Mouse (Mus musculus) lung, postnatal 0 days (tissue): ENCODE measurements around the gene Slf2. TPM values are rescaled to one million over a fixed set of nuclear protein-coding genes. Genes with fewer than 3 reads are reported as not detected.
A peak's percentile ranks its signal among the peaks of the same experiment; 100 is the strongest.

Experiments used
- ATAC-seq: fragments of 200-750 bp; cut with Nextera tagmentation; 2 replicates; pipeline ENCODE4 v1.8.0; 2017; ENCODE audit warnings: moderate library complexity
- DNase-seq: peaks from one replicate; pipeline ENCODE4 v3.0.0-alpha.2; 2016; ENCODE audit warnings: low spot score
- H3K27ac ChIP-seq: fragments of 300-500 bp; sonication (generic); 2 replicates; pipeline ENCODE4 v1.5.1; 2014; ENCODE audit warnings: antibody characterized with exemption, mild to moderate bottlenecking, low read length, mixed read lengths
- H3K27me3 ChIP-seq: fragments of 300-500 bp; sonication (generic); replicated peaks from 2 replicates; pipeline ENCODE4 v1.6.1; 2014; ENCODE audit warnings: low read length, mixed read lengths; ENCODE audit not compliant: insufficient read depth
- H3K36me3 ChIP-seq: fragments of 300-500 bp; sonication (generic); 2 replicates; pipeline ENCODE4 v1.6.1; 2014; ENCODE audit warnings: low read length, mixed read lengths; ENCODE audit not compliant: insufficient read depth
- H3K4me1 ChIP-seq: fragments of 300-500 bp; sonication (generic); 2 replicates; pipeline ENCODE4 v1.6.1; 2014; ENCODE audit warnings: antibody characterized with exemption, low read depth, low read length, mixed read lengths; ENCODE audit not compliant: insufficient read depth
- H3K4me2 ChIP-seq: fragments of 300-500 bp; sonication (generic); replicated peaks from 2 replicates; pipeline ENCODE4 v1.6.1; 2014; ENCODE audit warnings: low read depth, mild to moderate bottlenecking, low read length, moderate library complexity, mixed read lengths
- H3K4me3 ChIP-seq: fragments of 300-500 bp; sonication (generic); 2 replicates; pipeline ENCODE4 v1.5.1; 2014; ENCODE audit warnings: low read depth, low read length
- H3K9ac ChIP-seq: fragments of 300-500 bp; sonication (generic); replicated peaks from 2 replicates; pipeline ENCODE4 v1.6.1; 2014; ENCODE audit warnings: low read depth, mild to moderate bottlenecking
- H3K9me3 ChIP-seq: fragments of 300-500 bp; sonication (generic); 2 replicates; pipeline ENCODE4 v1.6.1; 2016; ENCODE audit warnings: low read length, mixed read lengths
- CTCF ChIP-seq: IDR thresholded peaks from 2 replicates; pipeline ENCODE4 v1.5.1; 2016; ENCODE audit warnings: antibody characterized with exemption, mild to moderate bottlenecking
- EP300 ChIP-seq: IDR thresholded peaks from 2 replicates; pipeline ENCODE4 v1.6.1; 2016; ENCODE audit warnings: antibody characterized with exemption, mild to moderate bottlenecking, control low read depth
- WGBS: fragments of 180-500 bp; shearing (Covaris S2); extraction: QIAGEN DNeasy Blood & Tissue Kit; methylation state at CpG from one replicate; pipeline ENCODE4 v1.1.7; 2014; 5-methylcytosine and 5-hydroxymethylcytosine counted together
- polyA plus RNA-seq: library from polyadenylated mRNA; unstranded; fragments of >200 nt; fragmentation: Nextera tagmentation; extraction: Ambion mirVana; gene quantifications from 2 replicates; pipeline ENCODE4 v1.2.1, GENCODE M21; 2015

The Slf2 gene
- polyA plus RNA-seq, 1 experiment from 2014 or later, result 10.6 TPM

GRCm38 (mm10) chr19:44985159-44985988 is 54.4 kb downstream of the Slf2 start:
- Histone ChIP-seq H3K4me1 (no peaks in the 10 kb centered on the region), H3K36me3 (peaks cover 9% of the 10 kb centered on the region; the same call in 1 of the 2 replicates), H3K27me3 (no peaks in the 10 kb centered on the region), H3K4me2 (no peak overlapping the region), H3K9ac (no peak overlapping the region), H3K9me3 (no peaks in the 10 kb centered on the region), H3K4me3 (no peak overlapping the region), H3K27ac (no peak overlapping the region)
- TF ChIP-seq CTCF (no peak), EP300 (no peak)
- 38% methylated on average over 5 of the region's 5 CpGs for WGBS
- ATAC-seq, result no peak
- DNase-seq, result no peak

GRCm38 (mm10) chr19:44987004-44987403 is 56.1 kb downstream of the Slf2 start:
- ATAC-seq, result no peak
- TF ChIP-seq CTCF, result no peak
- TF ChIP-seq EP300, result no peak
- no peak for DNase-seq
- no peaks in the 10 kb centered on the region for H3K4me1 ChIP-seq
- H3K4me2 ChIP-seq, result no peak overlapping the region
- H3K27me3 ChIP-seq, result no peaks in the 10 kb centered on the region
- H3K36me3 ChIP-seq, result no peaks in the 10 kb centered on the region
- H3K9me3 ChIP-seq, result no peaks in the 10 kb centered on the region
- no peak overlapping the region for H3K27ac ChIP-seq
- H3K9ac ChIP-seq, result no peak overlapping the region
- 62% methylated on average over 6 of the region's 6 CpGs for WGBS
- H3K4me3 ChIP-seq, result no peak overlapping the region

GRCm38 (mm10) chr19:44987851-44988250 is 56.9 kb downstream of the Slf2 start:
- no peak for TF ChIP-seq EP300
- no peak for TF ChIP-seq CTCF
- no peak overlapping the region for H3K9ac ChIP-seq
- WGBS, result 58% methylated on average over 6 of the region's 6 CpGs
- H3K4me2 ChIP-seq, result no peak overlapping the region
- ATAC-seq (no peak), DNase-seq (no peak)
- no peak overlapping the region for H3K4me3 ChIP-seq
- H3K27me3 ChIP-seq, result no peaks in the 10 kb centered on the region
- no peak overlapping the region for H3K27ac ChIP-seq
- H3K36me3 ChIP-seq, result no peaks in the 10 kb centered on the region
- H3K4me1 ChIP-seq, result no peaks in the 10 kb centered on the region
- H3K9me3 ChIP-seq, result no peaks in the 10 kb centered on the region

GRCm38 (mm10) chr19:44988321-44988720 is 57.4 kb downstream of the Slf2 start:
- Histone ChIP-seq H3K9ac (no peak overlapping the region), H3K4me3 (0 out of 2 replicates have a peak overlapping the region, but pooled peaks have one; percentile 55), H3K4me2 (peak overlapping the region; percentile 99), H3K9me3 (no peaks in the 10 kb centered on the region), H3K4me1 (no peaks in the 10 kb centered on the region), H3K27me3 (no peaks in the 10 kb centered on the region), H3K27ac (no peak overlapping the region), H3K36me3 (no peaks in the 10 kb centered on the region)
- ATAC-seq (no peak), DNase-seq (no peak)
- 29% methylated on average over 9 of the region's 9 CpGs for WGBS
- TF ChIP-seq EP300 (no peak), CTCF (no peak)

- H3K27ac ChIP-seq, result no peak within 1 kb of the TSS
Observed at GRCm38 (mm10) chr19:44988831-44989566, 58.0 kb downstream of the Slf2 start, which contains the start of gene Sema4g. Gene Sema4g (plus strand): TSS chr19:44989101.

More at GRCm38 (mm10) chr19:44988831-44989566, 58.0 kb downstream of the Slf2 start, which contains the start of gene Sema4g:
- no peaks in the 10 kb centered on the region for H3K36me3 ChIP-seq
- no peaks in the 10 kb centered on the region for H3K27me3 ChIP-seq
- H3K4me2 ChIP-seq, result peak within 1 kb of the TSS; percentile 99
- peak within 1 kb of the TSS; percentile 55 for H3K4me3 ChIP-seq
- peak; percentile 49 for ATAC-seq
- DNase-seq, result peak; percentile 13
- H3K9ac ChIP-seq, result peak within 1 kb of the TSS; percentile 46
- 1% methylated on average over 36 of the region's 58 CpGs for WGBS
- H3K9me3 ChIP-seq, result no peaks in the 10 kb centered on the region
- H3K4me1 ChIP-seq, result no peaks in the 10 kb centered on the region
- peak; percentile 51 for TF ChIP-seq CTCF
- TF ChIP-seq EP300, result no peak
